Mouse (Mus musculus) cerebellum, adult 18-20 months (tissue): ENCODE measurements around the gene Paf1.

Experiments used
- DNase-seq, 2 experiments: peaks; one replicate each; pipeline ENCODE4 v3.0.0; 2021

The Paf1 gene

DNA sequence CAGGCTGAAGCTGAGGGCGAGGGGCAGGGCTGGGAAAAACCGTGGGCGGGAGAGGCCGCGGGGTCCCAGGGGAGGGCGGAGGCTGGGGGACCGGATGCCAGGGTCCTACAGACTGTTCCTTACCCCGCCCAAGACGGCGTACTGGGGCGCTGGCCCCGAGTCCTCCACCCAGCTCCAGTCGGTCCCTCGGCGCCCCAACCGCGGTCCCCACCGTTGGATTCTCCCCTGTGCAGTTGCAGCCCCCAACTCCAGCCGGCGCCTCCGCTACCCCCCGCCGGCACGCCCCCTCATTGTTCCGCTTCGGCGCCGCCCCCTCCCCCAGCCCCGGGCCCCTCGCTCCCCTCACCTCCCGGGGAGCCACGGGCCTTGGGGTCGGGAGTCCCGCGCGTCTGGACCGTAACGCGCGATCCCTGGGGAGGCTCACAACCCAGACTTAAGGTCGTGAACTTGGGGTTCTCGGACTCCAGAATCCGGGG is 21.2 kb upstream of the Paf1 start:
- peak in 1 of 2 experiments; percentile 29 for DNase-seq

DNA sequence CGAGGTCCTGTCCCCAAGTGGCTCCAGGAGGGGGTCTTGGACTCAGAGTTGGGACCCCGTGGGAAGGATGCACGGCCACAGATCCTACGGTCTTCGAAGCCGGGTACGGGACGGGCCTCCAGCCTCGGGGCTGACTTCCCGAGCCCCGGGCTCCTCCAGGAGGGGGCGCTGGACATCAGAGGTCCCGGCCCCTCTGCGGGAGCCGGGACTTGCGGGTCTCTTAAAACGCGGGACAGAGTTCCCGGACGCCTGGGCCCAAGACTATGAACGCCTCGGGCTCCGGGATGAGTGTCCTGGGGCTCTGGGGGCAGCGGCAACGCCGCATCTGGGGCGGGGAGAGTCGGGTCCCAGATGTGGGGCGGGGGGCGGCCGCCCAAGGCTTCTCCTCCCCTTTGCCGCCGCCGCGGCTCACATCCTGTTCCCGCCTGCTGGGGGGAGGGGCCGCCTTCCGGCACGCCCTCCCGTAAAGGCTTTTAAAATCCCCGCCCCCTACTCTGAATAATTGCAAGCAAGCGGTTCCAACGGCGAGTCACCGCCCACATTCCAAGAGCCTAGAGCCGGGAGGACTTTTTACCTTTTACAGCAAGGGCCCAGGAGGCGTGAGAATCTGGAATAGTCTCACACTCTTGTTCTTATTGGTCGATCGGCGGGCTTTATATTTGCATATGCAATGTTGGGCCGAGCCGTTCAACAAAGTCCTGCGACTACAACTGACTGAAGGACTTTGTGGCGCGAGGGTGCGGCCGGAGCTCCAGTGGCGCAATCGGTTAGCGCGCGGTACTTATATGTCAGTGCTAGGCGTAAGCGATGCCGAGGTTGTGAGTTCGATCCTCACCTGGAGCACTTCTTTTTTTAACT is 20.3 kb upstream of the Paf1 start, which contains the start of gene Plekhg2:
Gene Plekhg2 (minus strand): TSS at position 349 of the 858 bp plus-strand sequence.
- peak; percentile 86 to 92 for DNase-seq

DNA sequence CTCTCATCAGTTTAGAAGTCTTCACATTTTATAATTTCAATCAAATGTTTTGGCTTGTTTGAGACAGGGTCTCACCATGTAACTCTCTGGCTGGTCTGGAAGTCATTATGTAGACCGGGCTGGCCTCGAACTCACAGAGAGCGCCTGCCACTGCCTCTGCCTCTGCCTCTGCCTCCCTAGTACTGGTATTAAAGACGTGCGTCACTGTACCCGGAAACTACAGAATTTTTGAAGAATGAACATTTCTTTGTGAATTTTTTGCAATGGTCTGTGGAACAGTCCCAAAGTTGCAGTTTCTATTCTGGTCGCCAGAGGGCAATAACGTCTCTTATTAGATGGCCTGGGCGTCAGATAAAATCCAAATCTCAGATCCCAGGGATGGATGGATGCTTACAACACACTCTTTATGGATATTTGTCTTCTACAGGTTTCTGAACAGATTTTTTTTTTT is 19.6 kb upstream of the Paf1 start:
- DNase-seq: peak; percentile 78

DNA sequence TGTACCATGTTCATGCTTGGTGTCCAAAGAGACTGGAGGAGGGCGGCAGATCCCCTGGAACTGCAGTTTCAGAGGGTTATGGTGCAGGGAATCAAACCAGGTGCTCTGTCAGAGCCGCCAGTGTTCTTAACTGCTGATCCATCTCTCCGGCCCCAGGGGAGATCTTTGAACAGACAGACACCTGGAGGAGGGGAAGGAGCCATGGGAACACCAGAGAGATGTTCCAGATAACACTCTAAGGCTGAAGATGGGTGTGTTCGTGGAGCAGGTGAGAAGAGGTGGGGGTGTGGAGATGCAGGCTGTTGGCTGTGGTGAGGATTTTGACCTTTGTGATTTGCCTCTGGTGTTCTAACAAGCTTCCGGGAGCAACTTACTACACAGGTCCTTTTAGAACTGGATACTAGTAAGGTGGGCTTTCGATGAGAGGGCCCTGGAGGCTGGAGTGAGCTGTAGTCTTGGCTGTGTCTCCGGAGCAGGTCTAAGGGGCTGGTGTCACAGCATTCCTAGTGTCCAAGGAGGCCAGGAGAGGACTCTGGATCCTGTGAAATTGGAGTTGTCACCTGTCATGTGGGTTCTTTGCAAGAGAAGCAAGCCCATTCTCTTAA is 18.8 kb upstream of the Paf1 start:
- no peak for DNase-seq

DNA sequence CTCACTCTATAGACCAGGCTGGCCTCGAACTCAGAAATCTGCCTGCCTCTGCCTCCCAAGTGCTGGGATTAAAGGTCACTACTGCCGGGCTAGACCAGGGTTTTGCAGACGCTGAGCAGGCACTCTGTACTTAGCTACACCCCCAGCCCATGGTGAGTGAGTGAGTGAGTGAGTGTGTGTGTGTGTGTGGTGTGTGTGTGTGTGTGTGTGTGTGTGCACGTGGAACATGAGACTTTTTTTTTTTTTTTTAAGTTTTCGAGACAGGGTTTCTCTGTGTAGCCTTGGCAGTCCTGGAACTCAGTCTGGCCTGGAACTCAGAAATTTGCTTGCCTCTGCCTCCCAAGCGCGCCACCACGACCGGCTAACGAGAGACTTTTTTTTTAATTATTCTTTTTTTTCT is 18.1 kb upstream of the Paf1 start:
- DNase-seq: no peak

DNA sequence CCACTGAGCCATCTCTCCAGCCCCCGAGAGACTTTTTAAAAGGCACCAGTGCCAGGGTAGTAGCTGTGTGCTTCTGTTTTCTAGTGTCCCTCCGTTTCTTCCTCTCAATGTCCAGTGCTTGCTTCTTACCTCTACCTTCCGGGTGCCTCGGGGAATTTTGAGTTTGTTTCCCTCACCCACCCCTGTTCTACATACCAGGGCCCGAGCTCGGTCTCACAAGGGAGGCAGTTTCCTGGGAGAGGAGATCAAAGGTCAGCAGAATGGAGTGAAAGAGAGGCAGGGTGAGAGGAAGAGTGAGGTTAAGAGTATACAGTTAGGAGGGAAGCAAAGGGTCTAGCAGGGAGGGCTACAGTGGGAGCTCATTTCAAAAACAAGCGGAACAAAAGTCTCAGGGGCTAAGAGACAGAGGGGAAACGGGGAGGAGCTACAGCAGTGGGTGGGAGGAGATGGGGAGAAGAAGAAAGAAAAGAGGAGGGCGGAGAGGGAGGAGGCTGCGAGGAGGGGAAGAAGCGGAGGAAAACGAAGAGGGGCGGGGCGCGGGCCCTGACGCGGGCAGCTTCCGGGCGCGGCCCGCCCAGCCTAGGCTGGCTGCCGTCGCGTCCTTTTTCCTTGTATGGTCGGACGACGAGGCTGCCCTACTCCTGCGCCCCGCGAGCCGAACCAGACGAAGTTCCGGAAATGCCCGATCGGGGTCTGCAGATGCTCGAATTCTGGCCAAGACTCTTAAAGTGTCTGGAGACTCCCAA is 17.4 kb upstream of the Paf1 start:
- peak; percentile 69 to 70 for DNase-seq

DNA sequence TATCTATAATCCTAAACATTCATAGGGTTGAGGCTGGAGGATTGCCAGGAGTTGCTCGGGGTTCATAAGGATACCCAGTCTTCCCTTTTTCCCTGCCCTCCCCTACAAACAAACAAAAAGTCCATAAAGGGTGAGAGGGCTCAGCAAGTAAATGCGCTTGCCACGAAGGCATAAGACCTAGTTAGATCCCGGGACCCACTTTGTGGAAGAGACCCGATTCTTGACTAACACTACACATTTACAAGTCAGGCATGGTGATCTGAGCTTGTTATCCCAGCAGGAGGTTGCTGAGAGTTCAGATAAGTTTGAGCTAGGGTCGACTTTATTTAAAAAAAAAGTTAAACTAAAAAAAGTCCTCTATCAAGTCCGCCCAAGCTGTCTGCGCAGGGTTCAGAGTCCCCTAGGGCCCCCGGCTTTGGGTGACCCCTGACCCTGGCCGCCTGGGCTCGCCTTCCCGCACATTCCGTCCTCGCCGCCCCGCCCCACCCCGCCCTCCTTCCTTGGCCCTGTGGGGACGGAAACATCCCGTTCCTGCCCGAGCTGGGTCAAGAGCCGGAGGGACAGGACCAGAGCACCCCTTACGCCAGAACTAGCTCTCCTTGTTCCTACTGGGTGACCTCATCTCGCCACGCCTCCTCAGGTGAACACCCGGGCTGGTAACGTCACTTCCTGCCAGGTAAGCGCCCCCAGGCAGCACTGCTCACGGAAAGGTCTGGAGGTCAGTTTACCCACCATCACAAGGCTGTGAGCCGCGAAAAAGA is 16.6 kb upstream of the Paf1 start:
- no peak for DNase-seq

DNA sequence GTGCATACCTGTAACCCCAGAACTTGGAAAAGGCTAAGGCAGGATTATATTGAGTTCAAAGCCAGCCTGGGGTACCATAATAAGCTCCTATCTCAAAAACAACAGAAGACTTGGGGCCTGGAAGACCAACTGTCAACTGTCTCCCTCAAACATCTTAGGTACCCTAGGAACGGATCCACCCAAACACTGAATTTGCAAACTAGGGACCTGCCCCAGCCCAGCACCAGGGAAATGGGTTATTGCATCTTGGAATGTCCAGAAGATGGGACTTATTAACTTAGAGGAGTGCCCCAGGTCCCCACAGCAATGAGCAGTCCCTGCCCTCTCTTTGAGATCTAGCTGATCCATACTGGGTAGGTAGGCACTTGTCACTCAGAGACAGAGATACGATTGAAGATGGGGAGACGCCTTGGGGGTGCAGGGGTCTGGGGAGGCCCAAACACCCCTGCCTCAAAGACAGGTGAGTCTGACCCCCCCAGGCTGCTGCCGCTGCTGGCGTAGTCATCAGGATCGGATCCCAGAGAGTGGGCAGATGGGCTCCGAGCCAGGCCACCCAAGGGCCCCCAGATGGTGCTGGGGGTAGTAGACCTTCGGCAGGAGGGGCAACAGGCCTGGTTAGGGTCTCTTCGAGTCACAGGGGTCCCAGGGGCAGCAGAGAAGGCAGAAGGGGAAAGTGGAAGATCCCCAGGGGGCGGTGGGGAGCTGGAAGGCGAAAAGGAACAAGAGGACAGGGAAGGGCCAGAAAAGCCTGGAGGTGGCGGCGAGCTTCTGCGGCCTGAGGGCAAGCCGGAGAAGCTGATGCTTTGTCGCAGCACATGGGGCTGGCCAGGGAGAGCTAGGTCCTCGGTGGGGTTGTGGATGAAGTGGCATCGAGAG is 15.3 kb upstream of the Paf1 start:
- DNase-seq: no peak

DNA sequence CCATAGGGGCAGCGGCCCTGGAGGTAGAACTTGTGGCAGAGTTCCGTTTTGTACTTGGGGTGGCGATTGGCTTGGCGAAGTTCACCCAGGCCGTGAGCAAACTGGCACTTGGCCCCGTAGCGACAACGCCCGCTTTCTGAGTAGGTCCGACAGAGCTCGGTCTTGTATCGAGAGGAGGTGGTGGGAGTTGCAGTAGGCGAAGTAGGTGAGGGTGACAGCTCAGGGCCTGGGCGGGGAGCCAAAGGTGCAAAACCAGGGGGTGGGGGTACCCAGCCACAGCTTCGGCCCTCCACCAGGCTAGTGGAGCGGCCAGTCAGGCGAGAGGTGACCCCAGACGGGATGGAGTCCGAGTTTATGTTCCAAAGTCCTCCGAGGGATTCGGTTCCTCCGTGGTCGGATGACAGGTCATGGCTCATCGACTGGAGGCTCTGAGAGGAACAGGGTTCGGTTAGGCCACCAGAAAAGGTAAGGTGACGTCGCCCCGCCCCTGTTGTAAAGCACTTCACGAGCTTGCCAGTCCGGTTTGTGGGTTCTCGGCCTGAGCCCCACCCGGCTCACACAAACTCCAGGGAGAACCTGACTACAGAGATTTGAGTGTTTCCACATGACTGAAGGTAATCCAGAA is 14.6 kb upstream of the Paf1 start:
- no peak for DNase-seq

DNA sequence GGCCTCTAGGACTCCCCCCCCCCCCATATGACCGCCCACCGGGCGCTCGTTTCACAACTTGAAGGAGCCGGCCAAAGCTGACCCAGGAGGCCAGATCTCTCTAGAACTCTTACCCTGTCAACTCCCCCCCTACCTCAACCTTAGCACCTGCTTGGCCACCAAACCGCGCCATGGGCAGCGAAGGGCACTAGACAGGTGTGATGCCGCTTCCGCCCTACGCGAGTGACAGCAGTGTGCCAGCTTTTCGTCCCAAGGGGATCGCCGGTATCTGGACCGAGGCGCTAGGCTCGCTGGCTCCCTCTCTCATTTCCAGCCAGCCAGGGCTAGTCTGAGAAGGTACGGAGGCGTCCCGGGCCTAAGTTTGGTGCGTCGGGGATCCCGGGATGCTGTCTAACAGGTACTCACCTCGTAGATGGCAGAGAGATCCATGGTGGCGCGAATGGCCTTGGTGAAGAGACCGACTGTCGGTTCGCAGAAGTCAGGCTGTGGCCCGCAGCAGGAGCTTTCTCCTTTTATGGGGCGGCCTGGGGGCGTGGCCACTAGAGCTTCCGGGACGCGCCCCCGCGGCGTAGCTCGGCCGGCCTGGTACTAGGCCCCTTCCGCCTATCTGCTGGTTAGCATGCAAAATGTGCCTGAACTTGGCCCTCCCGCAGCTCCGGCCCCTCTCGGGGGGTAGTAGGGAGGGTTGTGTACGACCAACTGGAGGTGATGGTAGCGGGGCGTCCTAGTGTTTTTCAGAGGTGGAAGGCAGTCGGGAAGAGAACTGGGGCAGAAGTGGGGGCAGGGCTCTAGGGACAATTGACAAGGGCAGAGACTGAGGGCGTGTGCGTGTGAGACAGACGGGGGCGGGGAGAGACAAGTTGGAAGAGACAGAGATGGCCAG is 13.7 kb upstream of the Paf1 start:
- peak; percentile 59 to 72 for DNase-seq

DNA sequence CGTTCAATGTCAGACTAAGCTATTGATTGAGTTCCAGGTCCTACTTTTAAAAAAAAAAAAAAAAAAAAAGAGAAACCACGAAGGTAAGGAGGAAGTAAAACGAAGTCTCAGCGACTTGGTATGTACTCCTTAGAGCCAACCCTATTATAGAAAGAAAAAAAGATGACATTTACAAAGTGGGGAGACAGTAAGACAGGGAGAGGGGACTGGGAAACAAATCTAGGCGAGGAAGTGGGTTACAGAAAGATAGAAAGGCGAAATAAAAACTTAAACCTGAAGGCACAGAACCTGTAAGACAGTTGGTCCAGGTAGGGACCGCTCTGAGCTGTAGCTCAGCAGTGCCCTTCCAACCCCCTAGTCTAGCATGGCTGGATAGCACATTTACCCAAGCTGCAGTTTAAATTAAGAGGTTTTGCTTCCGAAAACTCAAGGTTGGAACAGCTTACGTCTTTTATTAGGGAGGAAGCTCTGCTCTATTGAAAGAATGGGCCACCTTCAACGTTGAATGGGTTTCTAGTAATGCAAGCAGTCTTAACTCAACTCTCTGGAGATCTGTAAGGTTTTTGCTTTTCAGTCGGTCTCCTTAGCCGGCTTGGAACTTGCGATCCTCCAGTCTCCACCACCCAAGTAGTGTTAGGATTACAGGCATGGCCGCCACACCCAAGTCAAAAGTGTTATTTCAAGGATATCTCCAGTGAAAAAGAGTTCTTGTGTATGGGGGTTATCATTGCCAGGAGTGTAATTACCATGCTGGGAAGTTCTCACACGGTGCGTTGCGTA is 12.3 kb upstream of the Paf1 start, which contains the start of gene Zfp36:
Gene Zfp36 (minus strand): TSS at position 17 of the 780 bp plus-strand sequence.
- no peak for DNase-seq

DNA sequence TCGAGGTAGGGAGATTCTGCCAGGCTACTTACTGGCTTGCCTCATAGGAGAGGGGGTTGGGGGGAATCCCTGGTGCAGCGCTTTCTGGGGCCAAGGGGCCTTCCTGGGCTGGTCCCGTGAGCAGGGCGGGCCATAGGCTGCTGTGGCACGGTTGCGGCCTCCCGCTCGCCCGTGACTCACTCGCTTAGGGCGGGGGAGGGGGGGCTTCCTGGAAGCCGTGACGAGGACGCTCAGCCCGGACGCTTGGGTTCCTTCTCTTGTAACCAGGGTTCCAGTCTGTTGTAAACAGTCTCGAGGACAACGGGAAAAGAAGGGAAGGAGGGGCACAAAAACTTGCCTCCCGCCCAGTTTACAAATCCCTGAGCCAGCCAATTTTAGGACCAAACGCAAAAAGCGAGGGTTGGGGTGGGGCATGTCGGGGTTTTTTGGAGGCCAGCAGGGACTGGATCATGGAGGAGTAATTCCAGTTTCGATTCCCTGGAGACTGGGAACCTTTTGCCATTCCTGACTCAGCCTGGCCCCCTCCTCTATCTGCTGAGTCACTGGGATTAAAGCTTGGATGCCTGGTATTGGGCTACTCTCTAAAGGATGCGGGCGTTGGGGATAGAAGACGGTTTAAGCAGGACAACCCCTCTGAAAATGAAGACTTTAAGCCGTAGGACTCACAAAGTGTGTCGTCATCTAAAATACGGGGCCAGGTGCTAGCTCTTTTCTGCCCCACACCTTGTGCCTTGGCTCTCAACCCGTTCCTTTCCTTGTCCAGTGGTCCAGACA is 11.5 kb upstream of the Paf1 start:
- DNase-seq: peak; percentile 37 to 43

DNA sequence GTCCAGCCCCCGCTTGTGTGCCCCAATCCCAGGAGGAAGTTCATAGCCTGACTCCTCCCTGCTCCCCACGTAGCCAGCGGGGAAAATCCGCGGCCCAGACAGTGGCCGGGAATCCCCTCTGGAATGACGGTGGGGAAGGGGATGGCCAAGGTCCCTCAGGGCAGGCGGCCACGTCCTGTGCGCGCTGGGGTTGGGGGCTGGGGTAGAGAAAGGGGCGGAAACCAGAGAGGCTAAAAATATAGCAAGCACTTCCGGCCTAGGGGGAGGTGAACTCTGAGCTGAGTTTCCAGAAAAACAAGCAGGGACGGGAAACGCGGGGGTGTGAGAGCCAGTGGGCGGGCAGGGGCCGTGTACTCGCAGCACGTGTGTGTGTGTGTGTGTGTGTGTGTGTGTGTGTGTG is 10.8 kb upstream of the Paf1 start:
- peak in 1 of 2 experiments; percentile 41 for DNase-seq

DNA sequence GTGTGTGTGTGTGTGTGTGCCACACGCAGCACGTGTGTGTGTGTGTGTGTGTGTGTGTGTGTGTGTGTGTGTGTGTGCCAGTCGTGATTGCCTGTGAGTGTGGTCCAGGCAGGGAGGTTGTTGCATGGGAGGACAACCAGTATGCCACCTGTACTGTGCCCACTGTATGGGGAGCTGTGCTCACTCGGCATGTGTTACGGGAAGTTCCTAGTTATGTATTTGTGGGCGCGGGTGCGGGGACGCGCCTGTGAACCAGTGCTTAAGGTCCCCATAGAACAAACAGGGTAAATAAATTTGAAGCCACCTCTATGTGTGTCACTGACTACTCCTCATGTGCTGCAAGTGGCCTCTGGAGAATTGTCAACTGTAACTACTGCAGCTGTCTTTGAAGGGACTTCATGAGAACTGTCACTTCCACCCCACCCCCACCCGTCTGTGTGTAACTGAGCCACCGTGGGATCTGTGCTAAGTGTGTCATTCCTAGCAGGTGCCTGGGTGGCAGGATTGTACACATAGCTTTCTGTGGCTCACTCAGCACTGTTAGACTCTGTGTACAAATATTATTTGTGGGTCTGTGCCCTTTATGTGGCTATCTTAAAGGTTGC is 10.3 kb upstream of the Paf1 start:
- no peak for DNase-seq

DNA sequence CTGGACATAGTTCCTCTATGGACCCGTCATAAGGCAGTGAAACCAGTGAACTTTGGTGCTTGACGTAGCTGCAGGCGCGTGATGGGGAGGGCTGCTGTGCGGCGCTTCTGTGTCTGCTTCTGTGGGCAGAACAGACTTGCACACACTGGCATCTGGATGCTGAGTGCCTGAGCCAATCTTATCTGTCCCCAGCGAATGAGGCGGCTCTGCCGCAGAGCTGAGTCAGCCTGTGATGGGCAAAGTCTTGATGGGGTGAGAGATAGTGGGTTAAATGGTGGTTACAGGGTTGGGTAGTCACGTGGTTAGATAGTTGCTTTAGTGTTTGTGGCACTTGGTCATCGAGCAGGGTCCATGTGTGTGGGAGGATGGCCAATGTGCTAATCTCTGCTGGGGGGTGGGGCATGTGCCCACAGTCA is 9.8 kb upstream of the Paf1 start:
- no peak for DNase-seq

DNA sequence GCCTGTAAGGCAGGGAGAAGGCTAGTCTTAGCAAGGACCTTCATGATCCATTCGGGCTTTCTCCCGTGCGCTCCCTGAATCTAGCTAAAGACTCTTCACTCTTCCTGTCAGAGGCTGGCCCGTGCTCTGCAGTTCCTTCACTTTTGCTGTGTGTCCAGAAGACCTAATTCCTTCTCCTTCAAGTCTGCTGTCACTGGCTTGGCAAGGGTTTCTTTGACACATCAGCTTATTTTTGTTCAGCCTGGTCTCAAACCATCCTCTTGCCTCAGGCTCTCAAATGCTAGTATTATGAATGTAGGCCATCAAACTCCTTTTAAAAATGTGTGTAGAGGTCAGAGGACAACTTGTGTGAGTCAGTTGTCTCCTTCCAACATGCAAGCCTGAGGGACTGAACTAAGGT is 9.1 kb upstream of the Paf1 start:
- no peak for DNase-seq

DNA sequence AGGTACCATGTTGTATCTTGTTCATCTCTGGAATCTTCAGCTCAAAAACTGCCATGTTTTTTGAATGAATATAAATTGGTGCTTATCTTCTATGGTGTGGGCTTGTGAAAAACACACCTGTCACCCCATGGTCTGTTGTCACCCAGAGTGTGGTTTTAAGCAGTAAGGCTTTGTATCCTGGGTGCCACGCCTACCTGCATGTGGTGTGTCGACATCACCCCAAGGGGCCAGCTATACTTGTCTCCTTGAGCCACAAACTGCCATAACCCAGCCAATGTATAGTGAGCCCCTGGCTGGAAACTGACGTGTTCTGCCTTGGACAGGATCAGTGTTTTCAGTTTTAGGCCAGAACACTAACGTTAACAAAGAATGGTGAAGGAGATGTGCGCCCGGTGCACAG is 8.6 kb upstream of the Paf1 start:
- no peak for DNase-seq

DNA sequence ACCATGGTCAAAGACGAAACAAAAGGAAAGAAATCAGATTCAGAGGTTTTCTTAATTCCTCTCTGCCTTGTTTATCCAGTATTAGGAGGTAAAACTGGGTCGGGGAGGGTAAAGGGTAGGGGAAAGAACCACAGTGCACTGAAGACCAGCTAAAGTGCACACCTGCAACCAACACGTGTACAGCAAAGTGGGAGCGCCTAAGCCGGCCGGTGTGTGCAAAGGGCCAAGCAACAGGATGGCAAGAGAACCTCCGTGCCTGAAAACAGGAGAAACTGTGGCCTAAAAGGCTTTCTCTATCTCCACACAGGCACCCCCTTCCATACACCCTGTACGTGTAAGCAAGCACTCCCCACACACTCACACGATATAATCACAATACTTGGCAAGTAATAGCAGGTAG is 7.6 kb upstream of the Paf1 start:
- DNase-seq: no peak
